Mouse (Mus musculus) B cell, adult 67 days (primary cell): ENCODE results near the gene Tent2. TPM values are rescaled to one million over a fixed set of nuclear protein-coding genes. Genes with fewer than 3 reads are reported as not detected.

Source experiments
- total RNA-seq, 2 experiments: library from RNA; stranded (reverse); gene quantifications; 4 replicates each; pipeline ENCODE4 v1.2.4; 2023

Tent2 gene
- total RNA-seq = 100 to 1,000 TPM; 101 to 126 TPM

DNA sequence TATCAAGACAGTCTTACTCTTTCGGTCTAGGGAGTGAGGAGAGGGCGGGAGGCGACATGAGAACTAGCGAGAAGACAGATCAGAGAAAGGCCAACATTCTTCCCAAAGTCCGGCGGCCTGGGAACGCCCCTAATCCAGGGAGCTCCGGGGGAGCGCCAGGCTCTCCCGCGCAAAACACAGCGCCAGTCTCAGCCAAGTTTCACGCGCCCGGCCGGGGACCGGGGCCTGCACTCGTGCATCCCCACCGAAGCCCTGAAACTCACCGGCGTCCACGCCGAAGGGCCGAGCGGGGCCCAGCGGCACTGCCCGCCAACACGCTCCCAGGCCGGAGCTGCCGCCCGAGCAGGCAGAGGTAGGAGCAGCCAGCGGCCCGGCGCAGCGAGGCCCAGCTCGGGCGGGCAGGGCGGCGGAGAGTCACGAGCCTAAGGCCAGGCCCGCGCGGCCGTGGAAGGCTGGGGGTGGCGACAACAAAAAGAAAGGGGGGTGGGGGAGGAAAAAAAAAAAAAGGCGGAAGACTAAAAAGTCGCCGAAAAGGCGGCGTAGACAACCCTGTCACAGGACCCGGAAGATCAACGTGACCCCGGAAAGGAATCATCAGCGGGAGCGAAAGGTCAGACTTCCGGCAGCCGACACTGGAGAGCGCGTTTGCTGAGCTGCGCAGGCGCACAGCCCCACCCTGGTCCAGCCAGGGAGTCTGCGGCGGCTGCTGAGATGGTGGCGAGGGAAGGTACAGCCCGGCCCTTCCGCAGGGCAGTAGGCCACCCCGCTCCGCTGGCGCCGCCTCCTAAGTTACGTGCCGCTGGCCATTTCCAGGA is at the start of gene Tent2:
Gene Tent2 (minus strand): TSS at position 555 of the 815 bp plus-strand sequence.

DNA sequence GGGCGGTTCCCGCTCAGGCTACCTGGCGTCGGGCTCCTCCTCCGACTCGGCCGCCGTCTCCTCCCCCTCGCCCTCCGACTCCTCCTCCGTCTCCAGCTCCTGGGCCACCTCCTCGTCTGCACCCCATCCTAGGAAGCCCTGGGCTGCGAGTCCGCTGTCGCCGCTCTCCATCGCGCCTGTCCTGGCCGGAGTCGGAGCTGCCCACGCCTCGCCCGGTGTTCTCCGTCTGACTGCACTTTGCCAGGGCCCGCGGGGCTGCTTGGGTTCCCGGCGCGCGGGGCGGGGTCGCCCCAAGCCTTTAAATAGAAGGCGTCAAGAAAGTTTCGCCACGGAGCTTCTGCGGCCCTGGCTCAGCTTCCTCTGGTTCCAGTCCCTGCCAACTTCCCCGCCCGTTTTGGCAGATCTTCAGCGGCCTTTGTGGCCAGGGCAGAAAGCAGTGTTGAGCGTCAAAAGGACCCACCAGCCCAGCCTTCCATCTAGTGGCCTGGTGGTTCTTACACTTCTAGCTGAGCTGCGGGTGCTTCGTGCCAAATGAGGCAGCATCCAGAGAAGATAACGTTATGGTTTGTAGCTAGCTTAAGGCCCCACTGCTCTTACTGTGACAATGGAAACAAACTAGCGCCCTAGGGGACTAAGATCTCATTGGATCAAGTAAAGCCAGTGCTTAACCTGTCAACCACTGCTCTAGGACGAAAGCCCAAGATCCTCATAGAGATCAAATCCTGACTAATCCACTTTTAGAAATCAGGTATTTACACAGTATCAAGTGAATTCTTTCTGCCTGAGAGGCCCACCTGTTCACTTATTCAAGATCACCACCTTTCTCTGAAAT is 47.6 kb downstream of the Tent2 start, which contains the start of gene Cmya5:
Gene Cmya5 (minus strand): TSS at position 389 of the 832 bp plus-strand sequence.

Other genes with a start within 250 kb of the Tent2 start
- under 1 TPM; 0.53 to 0.67 TPM for gene Cmya5, start 47.7 kb downstream of the Tent2 start, total RNA-seq
- 10 to 100 TPM; 16.6 to 20.6 TPM for gene Homer1, start 107.2 kb upstream of the Tent2 start, total RNA-seq